In the genomic region with DNA sequence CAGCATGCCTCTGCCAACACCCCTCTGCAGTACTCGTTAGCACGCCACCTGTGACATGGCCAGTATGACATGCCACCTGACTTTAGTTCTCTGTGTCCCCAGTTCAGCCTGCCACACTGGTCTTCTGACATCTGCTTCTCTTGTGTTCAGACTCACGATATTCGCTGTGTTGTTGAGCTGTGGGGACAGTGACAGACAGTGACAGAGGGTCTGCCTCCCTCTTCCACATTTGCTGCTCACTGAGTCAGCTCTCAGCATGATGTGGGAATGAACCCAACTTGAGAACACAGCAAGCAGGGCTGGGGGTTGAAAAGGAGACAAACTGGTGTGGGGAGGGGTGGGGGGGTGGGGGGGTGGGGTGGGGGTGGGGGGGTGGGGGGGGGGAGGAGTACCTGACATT, we compare ENCODE assay signal across 21 mouse cellular contexts.
DNase-seq lines count a peak whose midpoint lies in the region; ATAC-seq and TF ChIP-seq lines count a peak whose summit lies in the region.
"Had no signal": no experiment of that assay in that cellular context is flagged by ENCODE, and none has a peak within 500 bp of the region (broad histone marks: within the 10 kb centered on the region; RNA-seq: fewer than 3 reads in every experiment).

No protein-coding gene starts in this region.

- ATAC-seq in kidney, embryonic 14.5 days (ENCODE audit: low FRiP score, low TSS enrichment) = no peak
- ATAC-seq: forebrain, embryonic 15.5 days; intestine, embryonic 15.5 days had no signal

- in situ Hi-C loops in ES-E14 (cut with MboI; ENCODE audit: low sequenced_read_pairs in 2 of 2, unreplicated experiment in 2 of 2) = no loop called here

- H3K9me3 ChIP-seq in ES-E14 (ENCODE audit: control insufficient read depth, insufficient read depth, low read depth, low read length) = no peaks in the 10 kb centered on the region
- no peaks in the 10 kb centered on the region for H3K9me3 ChIP-seq in kidney, embryonic 14.5 days (ENCODE audit: control insufficient read depth, low read length)
- H3K9me3 ChIP-seq: embryonic facial prominence, embryonic 15.5 days; forebrain, embryonic 10.5 days; forebrain, embryonic 15.5 days; heart, embryonic 10.5 days; hindbrain, embryonic 12.5 days; intestine, embryonic 15.5 days had no signal

- H3K4me3 ChIP-seq in ES-E14 (ENCODE audit: insufficient read depth in 1 of 2, low read depth in 1 of 2, low read length in 2 of 2, poor library complexity in 1 of 2, severe bottlenecking in 1 of 2) = no peak overlapping the region
- H3K4me3 ChIP-seq in kidney, embryonic 14.5 days (ENCODE audit: low read length) = no peak overlapping the region
- H3K4me3 ChIP-seq: embryonic facial prominence, embryonic 15.5 days; erythroblast, embryonic 14.5 days; forebrain, embryonic 10.5 days; forebrain, embryonic 15.5 days; heart, embryonic 10.5 days; hindbrain, embryonic 12.5 days; intestine, embryonic 15.5 days had no signal

- H3K27me3 ChIP-seq in kidney, embryonic 14.5 days (ENCODE audit: control insufficient read depth, insufficient read depth, low read length) = no peaks in the 10 kb centered on the region
- H3K27me3 ChIP-seq: embryonic facial prominence, embryonic 15.5 days; forebrain, embryonic 15.5 days; hindbrain, embryonic 12.5 days; intestine, embryonic 15.5 days had no signal

- intact Hi-C loops in left cerebral cortex, postnatal 4 days (cut with DNase I) = no loop called here
- intact Hi-C loops in left cerebral cortex, postnatal 25 days (cut with DNase I) = no loop called here

- no peak overlapping the region; the same call in 1 of the 2 replicates for H3K27ac ChIP-seq in ES-E14 (ENCODE audit: insufficient read depth, low read depth, low read length, poor library complexity, severe bottlenecking)
- no peak overlapping the region for H3K27ac ChIP-seq in kidney, embryonic 14.5 days (ENCODE audit: low read depth, low read length)
- H3K27ac ChIP-seq: embryonic facial prominence, embryonic 15.5 days; forebrain, embryonic 10.5 days; forebrain, embryonic 15.5 days; heart, embryonic 10.5 days; hindbrain, embryonic 12.5 days; intestine, embryonic 15.5 days had no signal

- no peak overlapping the region for H3K4me2 ChIP-seq in kidney, embryonic 14.5 days (replicated peaks; ENCODE audit: low read depth, low read length)
- H3K4me2 ChIP-seq: embryonic facial prominence, embryonic 15.5 days; forebrain, embryonic 15.5 days; hindbrain, embryonic 12.5 days; intestine, embryonic 15.5 days had no signal

- H3K9ac ChIP-seq in ES-E14 (ENCODE audit: insufficient read depth, low read depth, low read length, poor library complexity, severe bottlenecking) = 0 out of 2 replicates have a peak overlapping the region, but pooled peaks have one; percentile 40
- no peak overlapping the region for H3K9ac ChIP-seq in kidney, embryonic 14.5 days (ENCODE audit: low read depth, low read length)
- H3K9ac ChIP-seq: embryonic facial prominence, embryonic 15.5 days; forebrain, embryonic 15.5 days; hindbrain, embryonic 12.5 days; intestine, embryonic 15.5 days had no signal

- H3K4me1 ChIP-seq in ES-E14 (ENCODE audit: control insufficient read depth in 2 of 2, insufficient read depth in 2 of 2, low read length in 2 of 2, poor library complexity in 1 of 2) = peaks cover 22 to 34% of the 10 kb centered on the region in 2 experiments
- no peaks in the 10 kb centered on the region for H3K4me1 ChIP-seq in kidney, embryonic 14.5 days (ENCODE audit: control insufficient read depth, insufficient read depth, low read length)
- H3K4me1 ChIP-seq: intestine, embryonic 15.5 days had no signal

- 52% methylated on average over 4 of the region's 4 CpGs for WGBS in kidney, embryonic 14.5 days

- peak; percentile 47 to 56 for DNase-seq in cerebellum, postnatal 14 days
- DNase-seq in cerebellum, postnatal 4 days (ENCODE audit: low spot score in 2 of 2) = no peak
- peak; percentile 44 for DNase-seq in left cerebral cortex, postnatal 4 days
- DNase-seq in left cerebral cortex, postnatal 25 days (ENCODE audit: low spot score in 2 of 2) = no peak
- no peak for DNase-seq in ES-E14 (ENCODE audit: low read depth, low spot score)
- DNase-seq in brain, adult 2 months (ENCODE audit: low read depth, low spot score) = peak; percentile 22
- DNase-seq: adrenal gland, postnatal 10 days; cerebellum, adult 18-20 months; cerebellum, postnatal 25 days; gastrocnemius, postnatal 10 days; heart, adult 18-20 months; heart, postnatal 10 days; heart, postnatal 4 days had no signal

- H3K36me3 ChIP-seq in ES-E14 (ENCODE audit: control insufficient read depth, insufficient read depth, low read length, poor library complexity, severe bottlenecking) = no peaks in the 10 kb centered on the region
- H3K36me3 ChIP-seq in kidney, embryonic 14.5 days (ENCODE audit: control insufficient read depth, insufficient read depth, low read length) = no peaks in the 10 kb centered on the region
- H3K36me3 ChIP-seq: embryonic facial prominence, embryonic 15.5 days; forebrain, embryonic 10.5 days; forebrain, embryonic 15.5 days; heart, embryonic 10.5 days; hindbrain, embryonic 12.5 days; intestine, embryonic 15.5 days had no signal

TF ChIP-seq in ES-E14, 5 proteins besides CTCF, POLR2A, EP300 and RAD21:
- no peak for TF ChIP-seq ZC3H11A (IDR thresholded peaks at IDR 0.05; ENCODE audit: borderline replicate concordance, low read depth, low read length)
- TF ChIP-seq MAFK (IDR thresholded peaks at IDR 0.05; ENCODE audit: insufficient read depth, low read depth, low read length) = no peak
- TF ChIP-seq CHD2 (IDR thresholded peaks at IDR 0.05; ENCODE audit: low read depth, low read length) = no peak
- TF ChIP-seq ZNF384 (IDR thresholded peaks at IDR 0.05; ENCODE audit: low read depth, low read length) = no peak
- no peak for TF ChIP-seq HCFC1 (IDR thresholded peaks at IDR 0.05; ENCODE audit: borderline replicate concordance, insufficient read depth, low read length)

Comparison
In these comparisons a context has a peak if more than half of its experiments do, and no peak if none do; other contexts are left out.
1. DNase-seq: peak in cerebellum, postnatal 14 days (2 of 2), left cerebral cortex, postnatal 4 days (single experiment) and brain, adult 2 months (single experiment); none in cerebellum, postnatal 4 days (0 of 2), left cerebral cortex, postnatal 25 days (0 of 2) and ES-E14 (single experiment).